Mouse (Mus musculus) splenic B cell, adult 2 months (primary cell): ENCODE data around the gene Pold4.

ENCODE experiments used
- DNase-seq: peaks from one replicate; pipeline ENCODE4 v3.0.0-alpha.2; 2011; ENCODE audit warnings: low read depth, low spot score
- H3K27me3 ChIP-seq: 2 replicates; pipeline ENCODE4 v1.6.1; 2012; ENCODE audit warnings: mild to moderate bottlenecking, low read length, moderate library complexity, mixed read lengths; ENCODE audit not compliant: control insufficient read depth, poor library complexity, insufficient read depth, severe bottlenecking
- H3K36me3 ChIP-seq: 2 replicates; pipeline ENCODE4 v1.6.1; 2012; ENCODE audit warnings: mild to moderate bottlenecking, low read length, moderate library complexity, mixed read lengths; ENCODE audit not compliant: control insufficient read depth, poor library complexity, insufficient read depth, severe bottlenecking

Pold4 gene

GRCm38 (mm10) chr19:4216041-4216685 is 15.5 kb upstream of the Pold4 start:
- DNase-seq = peak; percentile 39
- Histone ChIP-seq H3K36me3 (no peaks in the 10 kb centered on the region; the same call in 1 of the 2 replicates), H3K27me3 (no peaks in the 10 kb centered on the region)

GRCm38 (mm10) chr19:4217140-4217539 is 14.6 kb upstream of the Pold4 start:
- H3K27me3 ChIP-seq = no peaks in the 10 kb centered on the region
- no peak for DNase-seq
- no peaks in the 10 kb centered on the region; the same call in 1 of the 2 replicates for H3K36me3 ChIP-seq

- Histone ChIP-seq H3K36me3 (peaks cover 1% of the 10 kb centered on the region; the same call in 1 of the 2 replicates), H3K27me3 (no peaks in the 10 kb centered on the region)
- no peak for DNase-seq
Observed at GRCm38 (mm10) chr19:4217855-4218254, 13.8 kb upstream of the Pold4 start.

- Histone ChIP-seq H3K27me3 (no peaks in the 10 kb centered on the region), H3K36me3 (peaks cover 1% of the 10 kb centered on the region; the same call in 1 of the 2 replicates)
- DNase-seq = no peak
Observed at GRCm38 (mm10) chr19:4218293-4218692, 13.4 kb upstream of the Pold4 start.

GRCm38 (mm10) chr19:4218784-4219183 is 12.9 kb upstream of the Pold4 start:
- peak; percentile 62 for DNase-seq
- Histone ChIP-seq H3K27me3 (no peaks in the 10 kb centered on the region), H3K36me3 (peaks cover 3% of the 10 kb centered on the region; the same call in 1 of the 2 replicates)

- Histone ChIP-seq H3K27me3 (no peaks in the 10 kb centered on the region), H3K36me3 (peaks cover 3% of the 10 kb centered on the region; the same call in 1 of the 2 replicates)
- no peak for DNase-seq
Observed at GRCm38 (mm10) chr19:4219943-4220342, 11.8 kb upstream of the Pold4 start.

- DNase-seq = no peak
- Histone ChIP-seq H3K36me3 (peaks cover 3% of the 10 kb centered on the region; the same call in 1 of the 2 replicates), H3K27me3 (no peaks in the 10 kb centered on the region)
Observed at GRCm38 (mm10) chr19:4220416-4220815, 11.3 kb upstream of the Pold4 start.

GRCm38 (mm10) chr19:4220957-4221743 is 10.5 kb upstream of the Pold4 start:
- H3K27me3 ChIP-seq = no peaks in the 10 kb centered on the region
- peak; percentile 43 for DNase-seq
- peaks cover 3% of the 10 kb centered on the region; the same call in 1 of the 2 replicates for H3K36me3 ChIP-seq

- peak; percentile 53 for DNase-seq
- no peaks in the 10 kb centered on the region for H3K27me3 ChIP-seq
- peaks cover 3% of the 10 kb centered on the region; the same call in 1 of the 2 replicates for H3K36me3 ChIP-seq
Observed at GRCm38 (mm10) chr19:4222165-4222564, 9.5 kb upstream of the Pold4 start.

GRCm38 (mm10) chr19:4226779-4227178 is 4.9 kb upstream of the Pold4 start:
- peaks cover 3% of the 10 kb centered on the region; the same call in 1 of the 2 replicates for H3K36me3 ChIP-seq
- no peaks in the 10 kb centered on the region for H3K27me3 ChIP-seq
- DNase-seq = peak; percentile 63

GRCm38 (mm10) chr19:4227446-4227845 is 4.3 kb upstream of the Pold4 start:
- H3K36me3 ChIP-seq = peaks cover 3% of the 10 kb centered on the region; the same call in 1 of the 2 replicates
- no peak for DNase-seq
- no peaks in the 10 kb centered on the region for H3K27me3 ChIP-seq

GRCm38 (mm10) chr19:4227894-4228678 is 3.6 kb upstream of the Pold4 start:
- H3K27me3 ChIP-seq = no peaks in the 10 kb centered on the region

GRCm38 (mm10) chr19:4228891-4229290 is 2.8 kb upstream of the Pold4 start:
- no peaks in the 10 kb centered on the region for H3K27me3 ChIP-seq
- H3K36me3 ChIP-seq = peaks cover 2% of the 10 kb centered on the region; the same call in 1 of the 2 replicates
- DNase-seq = no peak

More at GRCm38 (mm10) chr19:4227894-4228678, 3.6 kb upstream of the Pold4 start:
- DNase-seq = peak; percentile 84
- H3K36me3 ChIP-seq = peaks cover 2% of the 10 kb centered on the region; the same call in 1 of the 2 replicates

- DNase-seq = no peak
- Histone ChIP-seq H3K36me3 (peaks cover 2% of the 10 kb centered on the region; the same call in 1 of the 2 replicates), H3K27me3 (no peaks in the 10 kb centered on the region)
Observed at GRCm38 (mm10) chr19:4229451-4230076, 2.1 kb upstream of the Pold4 start.
